Mouse (Mus musculus) stomach, embryonic 15.5 days (tissue): ENCODE measurements at regions not wholly inside any gene's neighbourhood (a gene's known extent, or its start where the extent isn't known, plus 50 kb on each side); places are given as distances from the start of the nearest gene placed in this dataset.

Experiments
- ATAC-seq: fragments of 200-750 bp; cut with Nextera tagmentation; 2 replicates; pipeline ENCODE4 v1.8.0; 2017; ENCODE audit warnings: low read depth, moderate number of reproducible peaks, moderate TSS enrichment; ENCODE audit not compliant: insufficient read depth, low FRiP score
- H3K27ac ChIP-seq: fragments of 300-500 bp; sonication (generic); 2 replicates; pipeline ENCODE4 v1.5.1; 2015; ENCODE audit warnings: mild to moderate bottlenecking, inconsistent platforms
- H3K27me3 ChIP-seq: fragments of 300-500 bp; sonication (generic); replicated peaks from 2 replicates; pipeline ENCODE4 v1.6.1; 2015; ENCODE audit warnings: inconsistent platforms
- H3K36me3 ChIP-seq: fragments of 300-500 bp; sonication (generic); 2 replicates; pipeline ENCODE4 v1.6.1; 2015; ENCODE audit warnings: inconsistent platforms
- H3K4me1 ChIP-seq: fragments of 300-500 bp; sonication (generic); 2 replicates; pipeline ENCODE4 v1.6.1; 2015; ENCODE audit warnings: inconsistent platforms
- H3K4me2 ChIP-seq: fragments of 300-500 bp; sonication (generic); 2 replicates; pipeline ENCODE4 v1.6.1; 2015; ENCODE audit warnings: mild to moderate bottlenecking, inconsistent platforms
- H3K4me3 ChIP-seq: fragments of 300-500 bp; sonication (generic); replicated peaks from 2 replicates; pipeline ENCODE4 v1.5.1; 2015; ENCODE audit warnings: inconsistent platforms
- H3K9ac ChIP-seq: fragments of 300-500 bp; sonication (generic); 2 replicates; pipeline ENCODE4 v1.6.1; 2015; ENCODE audit warnings: inconsistent platforms
- H3K9me3 ChIP-seq: fragments of 300-500 bp; sonication (generic); 2 replicates; pipeline ENCODE4 v1.6.1; 2016; ENCODE audit warnings: inconsistent platforms
- WGBS: fragments of 180-500 bp; shearing (Covaris S2); methylation state at CpG from one replicate; pipeline ENCODE4 v1.1.7; 2015; 5-methylcytosine and 5-hydroxymethylcytosine counted together

DNA sequence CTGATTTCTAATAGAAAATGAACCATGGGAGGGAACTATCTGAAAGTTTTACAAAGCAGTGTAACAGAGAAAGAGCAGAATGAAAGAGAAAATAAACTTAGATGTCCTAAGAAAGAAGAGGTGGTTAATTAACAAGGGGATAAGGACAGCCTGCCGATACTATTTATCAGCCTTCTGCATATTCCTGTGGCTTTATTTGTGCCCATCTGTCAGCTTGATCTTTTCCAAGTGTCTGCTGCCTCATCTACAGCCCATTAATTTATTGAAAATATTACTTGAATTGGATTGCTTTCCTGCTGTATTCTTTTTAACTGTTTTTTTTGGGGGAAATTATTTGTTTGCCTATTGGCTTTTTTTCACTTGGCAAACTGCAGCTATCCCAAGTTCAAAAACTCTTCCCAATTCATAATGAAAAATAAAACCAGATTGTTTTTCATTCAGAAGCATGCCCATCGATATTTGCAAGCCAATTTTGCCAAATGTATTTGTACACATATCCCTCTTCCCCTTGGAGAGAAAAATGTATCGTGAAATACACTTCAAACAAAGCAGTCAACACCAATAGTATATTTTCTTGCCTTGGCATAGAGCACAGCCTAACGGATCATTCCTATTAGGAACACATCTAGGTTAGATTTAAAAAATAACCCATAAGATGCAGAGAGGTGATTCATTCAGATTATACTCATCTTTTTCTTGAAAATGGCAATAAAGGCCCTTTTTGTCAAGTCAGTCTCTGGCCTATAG is 289.3 kb downstream of the Rnf152 start:
- 76% methylated on average over 4 of the region's 4 CpGs for WGBS
- H3K27ac ChIP-seq, result no peak overlapping the region
- no peak overlapping the region for H3K4me3 ChIP-seq
- H3K4me2 ChIP-seq, result no peak overlapping the region
- no peak overlapping the region for H3K9ac ChIP-seq
- H3K9me3 ChIP-seq, result no peaks in the 10 kb centered on the region
- ATAC-seq, result no peak
- no peaks in the 10 kb centered on the region for H3K4me1 ChIP-seq
- H3K36me3 ChIP-seq, result no peaks in the 10 kb centered on the region
- no peaks in the 10 kb centered on the region for H3K27me3 ChIP-seq

DNA sequence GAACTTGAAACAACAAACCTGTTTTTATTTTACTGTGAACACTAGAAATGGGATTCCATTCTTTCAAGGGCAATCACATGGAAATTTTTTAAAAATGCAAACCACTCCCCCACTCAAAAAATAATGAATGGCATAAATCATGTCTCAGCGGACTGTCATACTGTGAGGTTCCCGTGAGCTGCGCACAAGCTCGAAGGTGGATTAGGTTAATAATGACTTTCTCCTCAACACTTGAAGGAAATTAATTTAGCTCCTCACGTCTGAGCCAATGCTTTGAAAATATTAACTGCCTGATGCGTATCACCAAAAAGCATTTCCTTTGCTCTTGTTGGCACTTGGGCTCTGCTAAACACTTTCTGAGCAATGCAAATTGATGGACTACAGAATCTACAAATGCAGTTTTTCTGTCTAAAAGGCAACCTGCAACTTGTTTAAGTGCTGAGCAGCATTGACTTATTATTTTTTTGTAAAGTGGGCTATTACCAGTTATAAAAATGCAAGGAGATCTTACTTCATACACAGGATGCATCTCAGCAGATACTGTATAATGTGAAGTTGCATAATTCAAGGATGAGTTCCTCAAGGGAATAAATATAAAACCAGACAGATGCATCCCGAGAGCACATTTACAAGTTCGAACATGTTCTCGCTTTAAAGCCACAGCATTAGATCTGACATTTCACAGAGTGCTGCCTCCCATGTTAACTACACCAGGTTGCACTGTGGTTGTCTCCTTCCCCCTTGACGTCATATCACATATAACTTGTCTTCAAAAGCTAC is 282.4 kb downstream of the Cdh20 start:
- Histone ChIP-seq H3K9me3 (no peaks in the 10 kb centered on the region), H3K4me3 (no peak overlapping the region), H3K9ac (no peak overlapping the region), H3K27me3 (no peaks in the 10 kb centered on the region), H3K4me1 (no peaks in the 10 kb centered on the region), H3K27ac (no peak overlapping the region), H3K36me3 (no peaks in the 10 kb centered on the region), H3K4me2 (no peak overlapping the region)
- no peak for ATAC-seq
- WGBS, result 76% methylated on average over 10 of the region's 10 CpGs
